Comparison of ENCODE assay signal across 8 mouse cellular contexts in the genomic region with DNA sequence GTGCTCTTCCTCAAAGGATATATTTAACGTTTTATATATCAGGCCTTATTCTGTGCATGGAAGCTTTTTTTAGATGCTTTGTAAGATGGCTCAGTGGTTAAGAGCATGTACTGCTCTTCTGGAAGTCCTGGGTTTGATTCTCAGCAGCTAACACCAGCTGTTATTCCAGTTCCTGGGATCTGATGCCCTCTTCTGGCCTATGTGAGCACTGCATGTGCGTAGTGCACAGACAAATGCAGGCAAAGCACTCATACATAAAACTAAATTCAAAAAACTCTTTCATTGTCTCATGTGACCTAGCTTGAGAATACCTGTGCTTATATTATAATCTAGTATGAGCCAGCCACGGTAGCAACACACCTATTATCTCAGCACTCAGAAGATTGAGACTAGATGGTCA. TPM values are rescaled to one million over a fixed set of nuclear protein-coding genes. Genes with fewer than 3 reads are reported as not detected.
A peak's percentile ranks its signal among the peaks of the same experiment; 100 is the strongest.
DNase-seq lines count a peak whose midpoint lies in the region; ATAC-seq and TF ChIP-seq lines count a peak whose summit lies in the region.

No protein-coding gene starts in this region.

- ATAC-seq in lung, postnatal 0 days, result no peak
- ATAC-seq in stomach, postnatal 0 days (ENCODE audit: low FRiP score, low TSS enrichment), result no peak
- no peak for ATAC-seq in forebrain, embryonic 16.5 days

- H3K9ac ChIP-seq in lung, postnatal 0 days (replicated peaks; ENCODE audit: low read depth), result no peak overlapping the region
- no peak overlapping the region for H3K9ac ChIP-seq in stomach, postnatal 0 days (ENCODE audit: low read length)
- no peak overlapping the region for H3K9ac ChIP-seq in forebrain, embryonic 16.5 days (replicated peaks; ENCODE audit: low read depth, low read length)

- H3K27ac ChIP-seq in lung, postnatal 0 days (ENCODE audit: low read length), result no peak overlapping the region
- H3K27ac ChIP-seq in stomach, postnatal 0 days (replicated peaks), result no peak overlapping the region
- H3K27ac ChIP-seq in forebrain, embryonic 16.5 days (ENCODE audit: low read length), result no peak overlapping the region

- WGBS in lung, postnatal 0 days, result 40% methylated on average over 3 of the region's 3 CpGs
- 46% methylated on average over 3 of the region's 3 CpGs for WGBS in stomach, postnatal 0 days
- WGBS in forebrain, embryonic 16.5 days, result 43% methylated on average over 3 of the region's 3 CpGs

- no peak overlapping the region for H3K4me3 ChIP-seq in lung, postnatal 0 days (ENCODE audit: low read depth, low read length)
- H3K4me3 ChIP-seq in stomach, postnatal 0 days (ENCODE audit: low read depth, low read length), result no peak overlapping the region
- H3K4me3 ChIP-seq in forebrain, embryonic 16.5 days (replicated peaks; ENCODE audit: low read length), result no peak overlapping the region

- peak; percentile 75 for TF ChIP-seq CTCF in lung, postnatal 0 days (IDR thresholded peaks at IDR 0.05)
- peak; percentile 75 for TF ChIP-seq CTCF in stomach, postnatal 0 days (IDR thresholded peaks at IDR 0.05; ENCODE audit: low read depth)

- no peaks in the 10 kb centered on the region for H3K9me3 ChIP-seq in lung, postnatal 0 days (ENCODE audit: low read length)
- H3K9me3 ChIP-seq in stomach, postnatal 0 days (ENCODE audit: control insufficient read depth, low read length), result no peaks in the 10 kb centered on the region
- H3K9me3 ChIP-seq in forebrain, embryonic 16.5 days (ENCODE audit: control insufficient read depth, low read length), result no peaks in the 10 kb centered on the region

- H3K36me3 ChIP-seq in lung, postnatal 0 days (ENCODE audit: insufficient read depth, low read length), result no peaks in the 10 kb centered on the region
- no peaks in the 10 kb centered on the region for H3K36me3 ChIP-seq in stomach, postnatal 0 days (ENCODE audit: control insufficient read depth, insufficient read depth, low read length)
- no peaks in the 10 kb centered on the region for H3K36me3 ChIP-seq in forebrain, embryonic 16.5 days (ENCODE audit: control insufficient read depth, insufficient read depth)

- peak; percentile 50 for DNase-seq in gastrocnemius, adult 18-20 months (ENCODE audit: low spot score)
- no peak for DNase-seq in gastrocnemius, postnatal 25 days
- DNase-seq in ovary, postnatal 14 days (ENCODE audit: low spot score), result peak; percentile 32
- DNase-seq in ovary, postnatal 10 days (ENCODE audit: low spot score), result no peak
- peak; percentile 67 for DNase-seq in embryo, embryonic 10.5 days (ENCODE audit: low spot score)
- peak; percentile 41 for DNase-seq in lung, postnatal 0 days (ENCODE audit: low spot score)
- peak; percentile 56 for DNase-seq in stomach, postnatal 0 days (ENCODE audit: low spot score)

- H3K4me1 ChIP-seq in lung, postnatal 0 days (ENCODE audit: insufficient read depth, low read depth, low read length), result 0 out of 2 replicates have a peak, but pooled peaks cover 6% of the 10 kb centered on the region
- peaks cover 2% of the 10 kb centered on the region; the same call in 1 of the 2 replicates for H3K4me1 ChIP-seq in stomach, postnatal 0 days (replicated peaks; ENCODE audit: control insufficient read depth, insufficient read depth)
- no peaks in the 10 kb centered on the region for H3K4me1 ChIP-seq in forebrain, embryonic 16.5 days (replicated peaks; ENCODE audit: control insufficient read depth, insufficient read depth, low read length)

- TF ChIP-seq EP300 in lung, postnatal 0 days (IDR thresholded peaks at IDR 0.05), result no peak
- TF ChIP-seq EP300 in stomach, postnatal 0 days (optimal IDR thresholded peaks at IDR 0.05), result no peak

- H3K4me2 ChIP-seq in lung, postnatal 0 days (replicated peaks; ENCODE audit: low read depth, low read length), result no peak overlapping the region
- no peak overlapping the region for H3K4me2 ChIP-seq in stomach, postnatal 0 days (replicated peaks; ENCODE audit: low read depth)
- no peak overlapping the region for H3K4me2 ChIP-seq in forebrain, embryonic 16.5 days (ENCODE audit: low read length)

- no peaks in the 10 kb centered on the region for H3K27me3 ChIP-seq in lung, postnatal 0 days (replicated peaks; ENCODE audit: insufficient read depth, low read length)
- H3K27me3 ChIP-seq in stomach, postnatal 0 days (ENCODE audit: control insufficient read depth, insufficient read depth, low read length), result no peaks in the 10 kb centered on the region
- no peaks in the 10 kb centered on the region for H3K27me3 ChIP-seq in forebrain, embryonic 16.5 days (replicated peaks; ENCODE audit: control insufficient read depth, insufficient read depth, low read length)

RNA-seq across cellular contexts. Expression of a gene that starts 15.6 kb away (rescaled TPM):
- total RNA-seq in gastrocnemius, adult 18-20 months (2021), result 10 to 100 TPM; 50.2 to 64.1 TPM
- total RNA-seq in gastrocnemius, postnatal 25 days (2021), result 10 to 100 TPM; 98.5 to 98.7 TPM
- polyA plus RNA-seq in lung, postnatal 0 days (2015; fragmentation: Nextera tagmentation; extraction: Ambion mirVana), result 58.0 and 64.2 TPM in 2 replicates
- polyA plus RNA-seq in stomach, postnatal 0 days (2015; fragmentation: Nextera tagmentation; extraction: Ambion mirVana), result 53.7 and 69.1 TPM in 2 replicates
- polyA plus RNA-seq in forebrain, embryonic 16.5 days (2015; fragmentation: Nextera tagmentation; extraction: Ambion mirVana), result 24.3 and 44.3 TPM in 2 replicates

RNA-seq across cellular contexts. Expression of a gene that starts 32.5 kb away (rescaled TPM):
- total RNA-seq in gastrocnemius, adult 18-20 months (2021), result under 1 TPM in 1 of 2 experiments, not detected in 1; 0.36 TPM
- not detected for total RNA-seq in gastrocnemius, postnatal 25 days (2021)
- 0.14 and 0.19 TPM in 2 replicates for polyA plus RNA-seq in lung, postnatal 0 days (2015; fragmentation: Nextera tagmentation; extraction: Ambion mirVana)
- polyA plus RNA-seq in stomach, postnatal 0 days (2015; fragmentation: Nextera tagmentation; extraction: Ambion mirVana), result 17.8 and 19.7 TPM in 2 replicates
- not detected in 2 replicates for polyA plus RNA-seq in forebrain, embryonic 16.5 days (2015; fragmentation: Nextera tagmentation; extraction: Ambion mirVana)

RNA-seq across cellular contexts. Expression of a gene that starts 47.7 kb away (rescaled TPM):
- total RNA-seq in gastrocnemius, adult 18-20 months (2021), result 1 to 10 TPM; 4.5 to 5.5 TPM
- 1 to 10 TPM; 4.7 to 5.7 TPM for total RNA-seq in gastrocnemius, postnatal 25 days (2021)
- 5.9 and 7.2 TPM in 2 replicates for polyA plus RNA-seq in lung, postnatal 0 days (2015; fragmentation: Nextera tagmentation; extraction: Ambion mirVana)
- polyA plus RNA-seq in stomach, postnatal 0 days (2015; fragmentation: Nextera tagmentation; extraction: Ambion mirVana), result 2.6 and 2.7 TPM in 2 replicates
- polyA plus RNA-seq in forebrain, embryonic 16.5 days (2015; fragmentation: Nextera tagmentation; extraction: Ambion mirVana), result 9.2 and 10.0 TPM in 2 replicates

RNA-seq across cellular contexts. Expression of a gene that starts 54.6 kb away (rescaled TPM):
- total RNA-seq in gastrocnemius, adult 18-20 months (2021), result 1 to 10 TPM; 2.6 to 2.9 TPM
- 1 to 10 TPM; 3.9 to 6.9 TPM for total RNA-seq in gastrocnemius, postnatal 25 days (2021)
- polyA plus RNA-seq in lung, postnatal 0 days (2015; fragmentation: Nextera tagmentation; extraction: Ambion mirVana), result 6.1 and 8.7 TPM in 2 replicates
- polyA plus RNA-seq in stomach, postnatal 0 days (2015; fragmentation: Nextera tagmentation; extraction: Ambion mirVana), result 16.0 and 17.2 TPM in 2 replicates
- polyA plus RNA-seq in forebrain, embryonic 16.5 days (2015; fragmentation: Nextera tagmentation; extraction: Ambion mirVana), result 1.4 and 1.6 TPM in 2 replicates

RNA-seq across cellular contexts. Expression of a gene that starts 58.6 kb away (rescaled TPM):
- total RNA-seq in gastrocnemius, adult 18-20 months (2021), result 1 to 10 TPM; 4.5 to 4.9 TPM
- 1 to 10 TPM; 2.5 to 4.4 TPM for total RNA-seq in gastrocnemius, postnatal 25 days (2021)
- polyA plus RNA-seq in lung, postnatal 0 days (2015; fragmentation: Nextera tagmentation; extraction: Ambion mirVana), result 6.4 and 6.6 TPM in 2 replicates
- polyA plus RNA-seq in stomach, postnatal 0 days (2015; fragmentation: Nextera tagmentation; extraction: Ambion mirVana), result 5.0 and 6.3 TPM in 2 replicates
- 15.0 and 19.0 TPM in 2 replicates for polyA plus RNA-seq in forebrain, embryonic 16.5 days (2015; fragmentation: Nextera tagmentation; extraction: Ambion mirVana)

Comparison
In these comparisons a context has a peak if more than half of its experiments do, and no peak if none do; other contexts are left out.
1. DNase-seq: peak in gastrocnemius, adult 18-20 months (single experiment), ovary, postnatal 14 days (single experiment), embryo, embryonic 10.5 days (single experiment), lung, postnatal 0 days (single experiment) and stomach, postnatal 0 days (single experiment); none in gastrocnemius, postnatal 25 days (single experiment) and ovary, postnatal 10 days (single experiment).
2. RNA of a gene that starts 32.5 kb away (polyA plus RNA-seq): 17.8 to 19.7 TPM in stomach, postnatal 0 days; 0.14 to 0.19 TPM in lung, postnatal 0 days and not detected in forebrain, embryonic 16.5 days; every median in the first group is over 10 times any median in the second.